Mouse (Mus musculus) erythroblast, embryonic 14.5 days (primary cell): Measurements from ENCODE around the gene Hecw2. TPM values are rescaled to one million over a fixed set of nuclear protein-coding genes. Genes with fewer than 3 reads are reported as not detected.

Source experiments
- H3K27me3 ChIP-seq: 2 replicates; pipeline ENCODE4 v1.6.1; 2012; ENCODE audit warnings: inconsistent platforms; ENCODE audit not compliant: control insufficient read depth
- H3K36me3 ChIP-seq: 2 replicates; pipeline ENCODE4 v1.6.1; 2012; ENCODE audit warnings: mild to moderate bottlenecking, inconsistent platforms; ENCODE audit not compliant: control insufficient read depth
- H3K4me1 ChIP-seq: 2 replicates; pipeline ENCODE4 v1.6.1; 2012; ENCODE audit warnings: inconsistent platforms; ENCODE audit not compliant: control insufficient read depth
- H3K4me3 ChIP-seq: replicated peaks from 2 replicates; pipeline ENCODE3; 2012; ENCODE audit warnings: moderate library complexity, mild to moderate bottlenecking, inconsistent platforms
- H3K9me3 ChIP-seq: 2 replicates; pipeline ENCODE4 v1.6.1; 2012; ENCODE audit warnings: low read length, inconsistent platforms, mixed read lengths; ENCODE audit not compliant: control insufficient read depth
- GATA1 ChIP-seq: IDR thresholded peaks from 2 replicates; pipeline ENCODE4 v1.6.1; 2012; ENCODE audit warnings: low read length, inconsistent platforms, mixed read lengths
- TAL1 ChIP-seq: IDR thresholded peaks from 3 replicates; pipeline ENCODE4 v1.6.1; 2012; ENCODE audit warnings: low read length, inconsistent platforms, mixed read lengths
- polyA plus RNA-seq: library from polyadenylated mRNA; stranded (reverse); fragments of >175 nt; gene quantifications from 2 replicates; pipeline ENCODE4 v1.2.3, GENCODE M21; 2012

Gene Hecw2
- polyA plus RNA-seq, 1 experiment = not detected

- Histone ChIP-seq H3K4me3 (no peak overlapping the region), H3K27me3 (no peaks in the 10 kb centered on the region)
- no peak for TF ChIP-seq TAL1
- TF ChIP-seq GATA1 = no peak
Measured at GRCm38 (mm10) chr1:53890380-53890779, 304.6 kb downstream of the Hecw2 start.

GRCm38 (mm10) chr1:53889806-53890205 lies 305.2 kb downstream of the Hecw2 start:
- Histone ChIP-seq H3K4me3 (no peak overlapping the region), H3K36me3 (no peaks in the 10 kb centered on the region), H3K27me3 (no peaks in the 10 kb centered on the region), H3K9me3 (no peaks in the 10 kb centered on the region), H3K4me1 (no peaks in the 10 kb centered on the region)
- TF ChIP-seq TAL1 = no peak
- no peak for TF ChIP-seq GATA1

More at GRCm38 (mm10) chr1:53890380-53890779, 304.6 kb downstream of the Hecw2 start:
- H3K4me1 ChIP-seq = no peaks in the 10 kb centered on the region
- H3K36me3 ChIP-seq = no peaks in the 10 kb centered on the region
- no peaks in the 10 kb centered on the region for H3K9me3 ChIP-seq

GRCm38 (mm10) chr1:53882480-53882879 lies 312.5 kb downstream of the Hecw2 start:
- Histone ChIP-seq H3K36me3 (no peaks in the 10 kb centered on the region), H3K4me1 (no peaks in the 10 kb centered on the region), H3K4me3 (no peak overlapping the region), H3K27me3 (no peaks in the 10 kb centered on the region), H3K9me3 (no peaks in the 10 kb centered on the region)
- TF ChIP-seq TAL1 = no peak
- no peak for TF ChIP-seq GATA1

- Histone ChIP-seq H3K4me1 (no peaks in the 10 kb centered on the region), H3K27me3 (no peaks in the 10 kb centered on the region), H3K9me3 (no peaks in the 10 kb centered on the region), H3K36me3 (no peaks in the 10 kb centered on the region), H3K4me3 (no peak overlapping the region)
- TF ChIP-seq GATA1 = no peak
- TF ChIP-seq TAL1 = no peak
Measured at GRCm38 (mm10) chr1:53875919-53876318, 319.0 kb downstream of the Hecw2 start.

GRCm38 (mm10) chr1:53867316-53867715 lies 327.7 kb downstream of the Hecw2 start:
- Histone ChIP-seq H3K27me3 (no peaks in the 10 kb centered on the region), H3K9me3 (no peaks in the 10 kb centered on the region), H3K4me1 (no peaks in the 10 kb centered on the region), H3K4me3 (no peak overlapping the region), H3K36me3 (no peaks in the 10 kb centered on the region)
- TF ChIP-seq GATA1 (no peak), TAL1 (no peak)

GRCm38 (mm10) chr1:53866374-53866902 lies 328.5 kb downstream of the Hecw2 start:
- no peaks in the 10 kb centered on the region for H3K4me1 ChIP-seq
- no peaks in the 10 kb centered on the region for H3K36me3 ChIP-seq
- TF ChIP-seq TAL1 (no peak), GATA1 (no peak)
- H3K27me3 ChIP-seq = no peaks in the 10 kb centered on the region
- no peaks in the 10 kb centered on the region for H3K9me3 ChIP-seq
- H3K4me3 ChIP-seq = no peak overlapping the region

- no peaks in the 10 kb centered on the region for H3K4me1 ChIP-seq
- no peaks in the 10 kb centered on the region for H3K27me3 ChIP-seq
- H3K4me3 ChIP-seq = no peak overlapping the region
- no peaks in the 10 kb centered on the region for H3K36me3 ChIP-seq
- TF ChIP-seq TAL1 (no peak), GATA1 (no peak)
- no peaks in the 10 kb centered on the region for H3K9me3 ChIP-seq
Measured at GRCm38 (mm10) chr1:53864046-53864445, 330.9 kb downstream of the Hecw2 start.

GRCm38 (mm10) chr1:53860611-53861010 lies 334.4 kb downstream of the Hecw2 start:
- Histone ChIP-seq H3K4me1 (no peaks in the 10 kb centered on the region), H3K9me3 (no peaks in the 10 kb centered on the region), H3K4me3 (no peak overlapping the region), H3K27me3 (no peaks in the 10 kb centered on the region), H3K36me3 (no peaks in the 10 kb centered on the region)
- no peak for TF ChIP-seq TAL1
- TF ChIP-seq GATA1 = no peak

GRCm38 (mm10) chr1:53859175-53859574 lies 335.8 kb downstream of the Hecw2 start:
- Histone ChIP-seq H3K4me3 (no peak overlapping the region), H3K27me3 (no peaks in the 10 kb centered on the region), H3K4me1 (no peaks in the 10 kb centered on the region), H3K9me3 (no peaks in the 10 kb centered on the region), H3K36me3 (no peaks in the 10 kb centered on the region)
- TF ChIP-seq TAL1 = no peak
- TF ChIP-seq GATA1 = no peak

- TF ChIP-seq GATA1 (no peak), TAL1 (no peak)
- no peaks in the 10 kb centered on the region for H3K4me1 ChIP-seq
- no peak overlapping the region for H3K4me3 ChIP-seq
- no peaks in the 10 kb centered on the region for H3K9me3 ChIP-seq
- no peaks in the 10 kb centered on the region for H3K36me3 ChIP-seq
- H3K27me3 ChIP-seq = no peaks in the 10 kb centered on the region
Measured at GRCm38 (mm10) chr1:53856501-53857103, 338.4 kb downstream of the Hecw2 start.
